Mouse (Mus musculus) heart, embryonic 14.5 days (tissue): ENCODE data around the gene Pim1. TPM values are rescaled to one million over a fixed set of nuclear protein-coding genes. Genes with fewer than 3 reads are reported as not detected.

Experiments
- ATAC-seq: fragments of 200-750 bp; cut with Nextera tagmentation; 2 replicates; pipeline ENCODE4 v1.8.0; 2017; ENCODE audit warnings: low read depth, moderate TSS enrichment; ENCODE audit not compliant: insufficient number of reproducible peaks, insufficient read depth, low FRiP score
- H3K27ac ChIP-seq, 2 experiments: fragments of 200-500 bp in 1 of 2; fragments of 300-500 bp in 1 of 2; sonication (generic) in 1 of 2; replicated peaks in 1 of 2; 2 replicates each; pipeline ENCODE4 v1.5.1; 2012 to 2014; ENCODE audit warnings: low read depth in 2 of 2, low read length in 2 of 2, control low read depth in 1 of 2, mild to moderate bottlenecking in 1 of 2, mixed read lengths in 1 of 2; ENCODE audit not compliant: control insufficient read depth in 1 of 2, insufficient read depth in 1 of 2
- H3K27me3 ChIP-seq: fragments of 300-500 bp; sonication (generic); 2 replicates; pipeline ENCODE4 v1.6.1; 2014; ENCODE audit warnings: mild to moderate bottlenecking, low read length, control low read depth; ENCODE audit not compliant: control insufficient read depth, insufficient read depth
- H3K36me3 ChIP-seq: fragments of 300-500 bp; sonication (generic); 2 replicates; pipeline ENCODE4 v1.6.1; 2014; ENCODE audit warnings: mild to moderate bottlenecking, control low read depth, low read length, mixed read lengths; ENCODE audit not compliant: control insufficient read depth, insufficient read depth
- H3K4me1 ChIP-seq, 2 experiments: fragments of 200-500 bp in 1 of 2; fragments of 300-500 bp in 1 of 2; sonication (generic) in 1 of 2; 2 replicates each; pipeline ENCODE4 v1.6.1; 2012 to 2014; ENCODE audit warnings: low read length in 2 of 2, control low read depth in 1 of 2, mixed read lengths in 1 of 2; ENCODE audit not compliant: control insufficient read depth in 2 of 2, insufficient read depth in 2 of 2
- H3K4me2 ChIP-seq: fragments of 300-500 bp; sonication (generic); 2 replicates; pipeline ENCODE4 v1.6.1; 2014; ENCODE audit warnings: mild to moderate bottlenecking, low read length
- H3K4me3 ChIP-seq, 2 experiments: fragments of 200-500 bp in 1 of 2; fragments of 300-500 bp in 1 of 2; sonication (generic) in 1 of 2; 2 replicates each; pipeline ENCODE4 v1.5.1; 2012 to 2014; ENCODE audit warnings: low read length in 2 of 2, mild to moderate bottlenecking in 2 of 2, control low read depth in 1 of 2, low read depth in 1 of 2, moderate library complexity in 1 of 2; ENCODE audit not compliant: control insufficient read depth in 1 of 2, insufficient read depth in 1 of 2
- H3K9ac ChIP-seq: fragments of 300-500 bp; sonication (generic); 2 replicates; pipeline ENCODE4 v1.6.1; 2014; ENCODE audit warnings: mild to moderate bottlenecking, low read length
- H3K9me3 ChIP-seq: fragments of 300-500 bp; sonication (generic); 2 replicates; pipeline ENCODE4 v1.6.1; 2016; ENCODE audit warnings: low read length, control low read depth; ENCODE audit not compliant: control insufficient read depth
- WGBS: fragments of 180-500 bp; shearing (Covaris S2); extraction: QIAGEN DNeasy Blood & Tissue Kit; methylation state at CpG from one replicate; pipeline ENCODE4 v1.1.7; 2014; 5-methylcytosine and 5-hydroxymethylcytosine counted together
- polyA plus RNA-seq: library from polyadenylated mRNA; unstranded; fragments of >200 nt; fragmentation: Nextera tagmentation; extraction: Ambion mirVana; gene quantifications from 2 replicates; pipeline ENCODE4 v1.2.1, GENCODE M21; 2014

Gene Pim1
- polyA plus RNA-seq, 1 experiment from 2014 or later, result 16.5 TPM

- Histone ChIP-seq H3K4me3 (no peak overlapping the region), H3K4me1 (peaks cover 6 to 10% of the 10 kb centered on the region in 2 experiments; a peak in 3 of 4 replicates), H3K36me3 (peaks cover 4% of the 10 kb centered on the region), H3K9me3 (no peaks in the 10 kb centered on the region), H3K27me3 (no peaks in the 10 kb centered on the region), H3K9ac (no peak overlapping the region), H3K27ac (no peak overlapping the region), H3K4me2 (no peak overlapping the region)
- 69% methylated on average over 17 of the region's 17 CpGs for WGBS
- ATAC-seq, result no peak
These were observed 10.4 kb downstream of the Pim1 start for GRCm38 (mm10) chr17:29500802-29501469.

DNA sequence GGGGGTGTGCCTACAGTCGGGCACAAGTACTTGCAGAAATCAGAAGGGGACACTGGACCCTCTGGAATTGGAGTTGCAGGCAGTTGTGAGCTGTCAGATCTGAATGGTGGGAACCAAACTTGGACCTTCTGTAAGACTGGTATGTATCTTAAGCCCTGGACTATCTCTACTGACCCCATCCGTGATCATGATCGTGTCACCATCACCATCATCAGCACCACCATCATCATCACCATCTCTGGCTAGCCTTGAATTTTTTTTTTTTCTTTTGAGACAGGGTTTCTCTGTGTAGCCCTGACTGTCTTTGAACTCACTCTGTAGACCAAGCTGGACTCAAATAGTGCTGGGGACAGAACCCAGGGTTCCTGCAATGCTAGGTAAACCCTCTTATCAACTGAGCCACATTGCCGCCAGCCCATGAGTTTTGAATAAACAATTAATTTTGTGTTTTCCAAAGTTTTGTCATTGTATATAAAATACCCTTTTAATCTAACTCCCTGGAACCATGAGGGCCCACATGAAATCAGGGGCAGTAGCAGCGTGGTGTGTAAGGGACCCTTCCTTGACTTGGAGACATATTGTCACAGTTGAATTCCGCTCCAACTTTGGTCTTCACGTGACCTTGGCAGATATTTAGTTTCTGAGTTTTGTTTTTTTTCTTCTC lies 11.6 kb downstream of the Pim1 start:
- Histone ChIP-seq H3K4me1 (peaks cover 6 to 10% of the 10 kb centered on the region in 2 experiments; a peak in 3 of 4 replicates), H3K27ac (peak overlapping the region in 1 of 2 experiments; percentile 3; a peak in 1 of 4 replicates), H3K36me3 (no peaks in the 10 kb centered on the region), H3K9me3 (no peaks in the 10 kb centered on the region), H3K27me3 (no peaks in the 10 kb centered on the region), H3K9ac (no peak overlapping the region), H3K4me2 (peak overlapping the region; percentile 60), H3K4me3 (0 out of 4 replicates have a peak overlapping the region, but pooled peaks of 1 of the 2 experiments have one; percentile 25)
- no peak for ATAC-seq
- 71% methylated on average over 7 of the region's 7 CpGs for WGBS

DNA sequence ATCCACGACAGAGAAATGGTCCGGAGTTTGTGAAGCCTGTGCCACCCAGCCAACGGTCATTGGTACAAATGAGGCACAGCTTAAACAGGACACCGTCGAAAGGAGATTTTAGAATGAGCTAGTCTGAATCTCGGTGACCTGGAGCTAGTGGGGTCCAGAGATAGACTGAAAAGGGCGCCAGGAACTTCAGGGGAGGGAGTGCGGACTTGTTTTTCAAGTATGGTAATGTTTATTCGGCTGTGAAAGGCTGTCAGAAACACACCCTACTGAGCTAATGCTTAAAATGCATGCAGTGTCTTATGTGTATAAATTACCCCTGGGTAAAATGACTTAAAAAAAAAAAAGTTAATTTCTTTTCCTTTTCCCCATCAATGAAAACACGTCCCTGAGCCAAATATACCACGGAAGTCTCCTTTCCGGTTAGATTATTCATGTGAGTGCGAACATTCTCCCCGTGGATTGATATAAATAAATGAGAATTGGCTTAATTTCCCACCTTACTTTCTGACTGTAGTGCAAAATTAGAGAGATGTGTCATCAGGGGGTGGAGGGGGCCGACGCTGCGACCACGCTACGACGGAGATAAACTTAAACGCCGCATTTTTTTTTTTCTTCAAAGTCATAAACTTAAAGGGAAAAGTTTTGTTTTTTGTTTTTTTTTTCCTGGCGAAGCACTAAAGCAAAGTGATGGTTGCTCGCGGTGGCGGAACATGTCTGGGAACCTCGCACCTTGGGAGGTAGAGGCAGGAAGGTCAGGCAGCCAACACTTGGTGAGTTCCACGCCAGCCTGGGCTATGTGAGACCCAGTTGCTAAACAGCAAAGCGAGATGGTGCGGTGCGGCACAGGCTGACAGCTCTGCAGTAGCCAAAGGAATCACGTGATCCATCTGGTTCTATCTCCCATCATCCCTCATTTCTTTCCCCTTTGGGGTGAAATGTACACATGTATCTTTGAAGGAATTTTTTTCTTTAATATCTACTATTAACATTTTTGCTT lies 12.4 kb downstream of the Pim1 start:
- no peak for ATAC-seq
- Histone ChIP-seq H3K4me2 (peak overlapping the region; percentile 60), H3K36me3 (no peaks in the 10 kb centered on the region), H3K4me3 (peak overlapping the region; percentile 25; a peak in 3 of 4 replicates), H3K4me1 (peaks cover 6 to 10% of the 10 kb centered on the region in 2 experiments; a peak in 3 of 4 replicates), H3K9ac (peak overlapping the region; percentile 46), H3K27ac (peak overlapping the region in 1 of 2 experiments; percentile 3; a peak in 1 of 4 replicates), H3K9me3 (no peaks in the 10 kb centered on the region), H3K27me3 (no peaks in the 10 kb centered on the region)
- WGBS, result 12% methylated on average over 32 of the region's 32 CpGs

DNA sequence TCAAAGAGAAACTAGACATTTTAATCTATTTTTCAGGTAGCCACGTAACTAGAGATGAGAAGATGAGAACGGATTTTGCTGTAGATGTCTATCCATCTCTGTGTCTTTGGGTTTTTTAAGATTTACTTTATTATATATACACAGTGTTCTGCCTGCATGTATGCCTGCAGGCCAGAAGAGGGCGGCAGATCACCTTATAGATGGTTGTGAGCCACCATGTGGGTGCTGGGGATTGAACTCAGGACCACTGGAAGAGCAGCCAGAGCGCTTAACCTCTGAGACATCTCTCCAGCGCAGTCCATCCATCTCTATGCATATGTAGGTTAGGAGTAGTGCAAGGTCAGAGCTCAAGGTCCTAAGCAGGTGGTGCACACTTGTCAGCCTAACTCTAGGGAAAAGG lies 13.1 kb downstream of the Pim1 start:
- no peak overlapping the region for H3K27ac ChIP-seq
- no peaks in the 10 kb centered on the region for H3K36me3 ChIP-seq
- H3K9me3 ChIP-seq, result no peaks in the 10 kb centered on the region
- no peaks in the 10 kb centered on the region for H3K27me3 ChIP-seq
- WGBS, result 81% methylated on average over 5 of the region's 5 CpGs
- no peak for ATAC-seq
- peaks cover 6 to 10% of the 10 kb centered on the region in 2 experiments; a peak in 3 of 4 replicates for H3K4me1 ChIP-seq
- peak overlapping the region; percentile 60; the same call in 1 of the 2 replicates for H3K4me2 ChIP-seq
- no peak overlapping the region for H3K4me3 ChIP-seq
- H3K9ac ChIP-seq, result no peak overlapping the region

DNA sequence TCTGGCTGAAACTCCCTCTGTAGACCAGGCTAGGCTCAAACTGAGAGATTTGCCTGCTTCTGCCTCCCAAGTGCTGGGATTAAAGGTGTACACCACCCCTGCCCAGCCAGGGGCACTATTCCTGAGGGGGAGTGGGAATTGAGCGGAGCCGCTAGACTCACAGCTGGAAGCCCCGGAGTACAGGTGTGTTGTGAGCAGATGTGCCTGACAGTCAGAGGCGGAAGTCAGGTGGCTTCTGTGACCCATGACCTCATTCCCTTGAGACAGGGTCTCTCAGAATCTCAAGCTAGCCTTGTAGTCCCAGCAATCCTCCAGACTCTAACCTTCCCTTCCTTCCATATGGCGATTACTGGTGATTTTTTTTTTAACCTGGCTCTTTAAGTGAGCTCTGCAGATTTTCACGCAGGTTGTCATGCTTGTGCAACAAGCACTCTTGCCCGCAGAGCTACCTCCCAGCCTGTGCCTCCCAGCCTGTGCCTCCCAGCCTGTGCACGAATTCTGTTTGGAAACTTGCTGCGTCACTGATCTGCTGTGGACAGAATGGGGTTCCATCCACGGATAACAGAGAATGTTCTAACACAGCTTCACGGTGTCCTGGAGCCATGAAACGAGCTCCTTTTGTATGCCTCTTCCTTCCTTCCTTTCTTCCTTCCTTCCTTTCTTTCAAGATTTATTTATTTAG lies 18.5 kb downstream of the Pim1 start:
- Histone ChIP-seq H3K9me3 (no peaks in the 10 kb centered on the region), H3K4me1 (no peaks in the 10 kb centered on the region), H3K27ac (no peak overlapping the region), H3K4me3 (no peak overlapping the region), H3K9ac (no peak overlapping the region), H3K4me2 (no peak overlapping the region), H3K27me3 (no peaks in the 10 kb centered on the region), H3K36me3 (no peaks in the 10 kb centered on the region)
- ATAC-seq, result no peak
- 73% methylated on average over 12 of the region's 12 CpGs for WGBS

DNA sequence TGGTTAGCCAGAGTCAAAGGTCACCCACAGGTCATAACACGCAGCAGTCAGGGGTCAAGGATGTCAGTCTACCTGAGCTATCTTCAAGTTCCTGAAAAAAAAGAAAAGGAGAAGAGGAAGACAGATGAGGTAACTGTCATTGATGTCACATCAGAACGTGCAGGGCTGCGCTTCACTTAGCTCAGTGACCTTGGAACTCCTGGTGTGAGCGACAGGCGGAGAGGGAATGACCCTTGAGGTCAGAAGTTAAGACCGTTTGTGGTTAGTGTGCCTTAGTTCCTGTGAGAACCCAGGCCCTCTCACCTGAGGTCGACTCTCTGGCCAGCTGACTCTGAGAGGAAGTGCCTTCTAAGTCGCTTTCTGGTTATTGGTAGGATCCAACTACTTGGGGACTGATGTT lies 20.1 kb downstream of the Pim1 start:
- Histone ChIP-seq H3K4me1 (0 out of 4 replicates have a peak, but pooled peaks cover 0 to 2% of the 10 kb centered on the region in 2 experiments), H3K36me3 (no peaks in the 10 kb centered on the region), H3K4me2 (no peak overlapping the region), H3K9me3 (no peaks in the 10 kb centered on the region), H3K4me3 (no peak overlapping the region), H3K27ac (no peak overlapping the region), H3K9ac (no peak overlapping the region), H3K27me3 (no peaks in the 10 kb centered on the region)
- no peak for ATAC-seq
- WGBS, result 62% methylated on average over 8 of the region's 8 CpGs
